Mouse (Mus musculus) urinary bladder, postnatal 25 days (tissue): Measurements from ENCODE around the gene Bicra.

Source experiments
- DNase-seq: peaks from one replicate; pipeline ENCODE4 v3.0.0; 2022; ENCODE audit warnings: low spot score

Bicra gene

DNA sequence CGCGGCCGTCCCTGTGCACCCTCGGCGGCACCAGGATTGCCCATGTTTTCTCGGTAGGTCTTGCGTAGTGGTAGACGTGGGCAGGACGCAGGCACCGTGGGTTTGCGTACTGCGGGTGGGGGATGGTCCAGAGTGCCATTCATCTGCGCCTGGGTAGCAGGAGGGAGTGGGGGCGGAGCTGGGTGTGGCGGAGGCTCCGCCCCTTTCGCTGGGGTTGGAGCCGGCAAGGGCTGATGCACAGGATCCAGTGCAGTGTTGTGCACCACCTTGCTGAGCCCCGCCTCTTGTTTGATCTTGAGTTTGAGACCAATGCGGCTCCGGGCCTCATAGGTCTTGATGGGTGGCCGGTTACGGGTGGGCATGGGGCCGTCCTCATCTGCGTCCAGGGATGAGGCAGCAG is 75.5 kb downstream of the Bicra start:
- no peak for DNase-seq

DNA sequence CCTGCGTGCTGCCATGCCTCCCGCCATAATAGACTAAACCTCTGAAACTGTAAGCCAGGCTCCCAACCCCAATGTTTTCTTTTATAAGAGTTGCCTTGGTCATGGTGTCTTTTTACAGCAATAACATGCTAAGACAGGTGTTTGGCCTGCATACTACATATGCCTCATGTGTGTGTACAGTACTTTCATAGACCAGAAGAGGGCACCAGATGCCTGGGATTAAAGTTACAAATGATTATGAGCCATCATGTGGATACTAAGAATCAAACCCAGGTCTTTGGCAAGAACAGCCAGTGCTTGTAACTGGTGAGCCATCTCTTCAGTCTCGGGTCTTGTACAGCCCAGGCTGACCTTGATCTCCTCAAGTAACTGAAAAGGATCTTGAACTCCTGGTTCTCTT is 78.0 kb downstream of the Bicra start:
- DNase-seq, result no peak

DNA sequence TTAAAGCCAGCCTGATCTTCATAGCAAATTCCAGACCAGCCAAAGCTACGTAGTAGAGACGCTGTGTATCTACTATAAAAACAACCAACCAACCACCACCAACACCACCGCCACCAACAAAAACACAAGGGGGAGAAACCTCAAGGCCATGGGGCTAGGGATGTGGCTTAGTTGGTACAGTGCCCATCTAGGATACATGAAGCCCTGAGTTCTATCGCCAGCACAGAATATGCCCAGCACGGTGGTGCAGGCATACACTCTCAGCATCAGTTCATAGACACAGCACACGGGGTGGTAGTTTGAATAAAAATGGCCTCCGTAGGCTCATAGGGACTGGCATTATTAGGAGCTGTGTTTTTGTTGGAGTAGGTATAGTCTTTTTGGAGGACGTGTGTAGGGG is 79.4 kb downstream of the Bicra start:
- DNase-seq, result no peak

DNA sequence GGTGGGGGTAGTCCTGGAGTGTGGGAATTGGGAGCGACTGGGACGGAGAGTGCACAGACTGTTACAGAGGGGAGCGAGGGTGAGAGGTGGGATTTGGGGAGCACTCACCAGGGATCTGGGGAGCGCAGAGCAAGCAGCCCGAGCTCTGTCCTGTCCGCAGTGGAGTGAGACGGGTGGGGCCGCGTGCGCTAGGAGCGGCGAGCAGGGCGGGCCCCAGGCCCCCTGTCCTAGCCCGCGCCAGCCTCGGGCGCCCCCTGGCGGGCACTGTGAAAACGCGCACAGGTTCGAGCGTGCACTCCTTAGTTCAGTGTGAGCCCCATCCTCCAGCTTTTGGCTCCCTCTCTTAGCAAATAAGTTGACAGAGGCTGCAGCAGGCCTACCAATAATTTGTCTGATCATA is 80.4 kb downstream of the Bicra start, which contains the start of gene Ehd2:
TSS of gene Ehd2 (minus strand) at position 256 of the 400 bp plus-strand sequence.
- peak; percentile 86 for DNase-seq

DNA sequence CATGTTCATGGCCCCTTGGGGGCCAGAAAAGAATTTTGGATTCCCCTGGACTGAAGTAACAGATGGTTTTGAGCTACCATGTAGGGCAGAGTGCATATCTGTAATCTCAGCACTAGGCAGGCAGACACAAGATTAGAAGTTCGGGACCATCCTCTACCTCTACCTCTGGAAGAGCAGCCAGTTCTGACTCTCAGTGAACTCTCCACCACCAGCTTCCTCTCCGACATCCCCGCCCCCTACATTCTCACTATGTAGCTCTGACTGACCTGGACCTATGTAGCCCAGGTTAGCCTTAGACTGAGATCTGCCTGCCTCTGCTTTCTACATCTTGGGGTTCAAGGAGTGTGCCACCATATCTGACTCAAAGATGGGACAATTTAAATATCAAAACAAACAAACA is 81.2 kb downstream of the Bicra start:
- DNase-seq, result no peak

DNA sequence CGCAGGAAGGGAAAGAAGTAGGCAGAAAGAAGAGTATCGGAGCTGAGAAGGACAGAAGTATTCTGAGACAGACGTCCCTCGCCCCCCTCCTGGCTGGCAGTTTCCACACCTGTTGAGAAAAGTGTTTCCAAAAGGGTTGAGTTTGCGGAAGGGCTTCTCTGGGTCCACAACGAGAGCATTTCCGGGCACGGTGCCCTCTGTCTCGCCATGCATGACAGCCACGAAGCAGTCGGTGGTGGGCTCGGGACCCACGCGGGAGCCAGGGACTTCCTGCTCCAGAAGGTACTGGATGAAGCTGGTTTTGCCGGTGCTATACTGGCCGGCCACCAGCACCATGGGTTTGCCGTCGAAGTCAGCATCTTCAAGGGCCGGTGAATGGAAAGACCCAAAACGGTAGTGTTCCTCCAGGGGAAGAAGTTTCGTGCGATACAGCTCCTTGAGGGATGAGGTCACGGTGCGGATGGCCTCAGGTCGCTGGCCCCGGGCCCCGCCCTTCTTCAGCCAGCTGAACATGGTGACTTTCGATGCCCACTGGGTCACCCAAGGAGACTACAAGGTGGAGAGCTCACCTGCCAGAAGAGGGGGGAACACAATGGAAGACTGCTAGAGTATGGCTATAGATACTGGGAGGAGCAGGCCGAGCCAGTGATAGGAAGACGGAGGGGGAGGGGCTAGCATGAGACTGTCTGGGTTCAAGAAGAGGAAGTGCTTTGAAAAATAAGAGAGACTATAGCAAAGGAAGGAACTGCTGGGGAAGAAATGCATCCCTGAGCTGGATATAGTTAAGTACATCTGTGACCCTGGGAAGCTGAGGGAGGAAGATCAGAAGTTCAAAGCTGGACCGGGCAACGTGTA is 83.7 kb downstream of the Bicra start:
- DNase-seq, result no peak

DNA sequence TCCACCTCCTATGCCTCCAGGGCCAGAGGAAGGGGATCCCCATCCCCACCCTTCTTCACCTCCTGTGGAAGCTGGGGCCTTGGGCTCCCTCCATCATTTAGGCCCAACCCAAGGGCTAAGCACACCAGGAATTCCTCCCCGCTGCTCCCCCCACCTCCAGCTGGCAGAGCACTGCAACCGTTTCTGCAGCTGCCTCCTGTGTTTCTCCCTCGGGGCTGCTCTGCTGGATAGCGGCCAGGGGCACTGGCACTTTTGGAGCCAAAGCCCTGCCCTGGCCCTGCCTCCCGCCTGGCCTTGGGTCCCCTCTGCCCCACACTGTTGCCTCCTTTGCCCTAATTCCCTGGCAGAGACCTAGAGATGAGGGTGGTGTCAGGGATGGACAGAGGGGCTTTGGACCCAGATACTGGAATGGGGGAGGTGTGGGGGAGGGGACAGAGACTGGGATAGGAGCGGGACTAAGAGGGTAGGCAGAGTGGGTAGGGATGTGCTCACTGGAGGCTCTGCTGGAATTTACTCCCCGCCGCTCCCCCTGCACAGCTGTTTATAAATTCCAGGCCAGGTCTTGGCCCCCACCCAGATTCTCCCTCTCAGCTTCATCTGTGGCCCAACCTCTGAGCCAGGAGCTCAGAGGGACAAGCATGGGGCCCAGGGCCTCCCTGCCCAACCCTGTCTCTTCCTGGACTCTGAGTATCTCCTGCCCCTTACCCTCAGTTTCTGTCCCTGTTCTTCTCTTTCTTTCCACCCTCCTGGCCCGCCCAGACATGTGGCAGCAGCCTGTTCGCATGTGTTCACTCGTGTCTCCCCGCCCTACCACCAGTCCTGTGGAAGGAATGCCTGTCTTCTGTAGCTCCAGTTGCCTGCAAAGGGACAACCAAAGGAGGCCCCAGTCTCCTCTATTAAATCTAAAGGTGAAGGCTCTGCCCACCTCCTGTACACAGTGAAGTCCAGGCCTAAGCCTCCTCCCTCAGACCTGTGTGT is 85.1 kb downstream of the Bicra start:
- DNase-seq, result peak; percentile 75

DNA sequence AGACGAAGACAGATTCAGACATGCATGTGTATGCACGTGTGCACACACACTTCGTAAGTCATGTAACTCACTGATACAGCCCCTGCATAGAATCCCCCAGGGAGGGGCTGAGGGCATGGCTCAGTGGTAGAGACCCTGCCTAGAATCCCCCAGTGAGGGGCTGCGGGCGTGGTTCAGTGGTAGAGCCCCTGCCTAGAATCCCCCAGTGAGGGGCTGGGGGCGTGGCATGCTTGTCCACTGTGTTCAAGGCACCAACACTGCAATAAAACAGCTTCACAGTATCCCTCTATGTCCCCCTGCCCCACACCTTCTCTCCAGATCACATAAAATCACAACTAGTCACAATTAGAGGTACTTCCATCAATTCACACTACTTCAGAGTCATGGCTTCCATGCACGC is 85.9 kb downstream of the Bicra start:
- no peak for DNase-seq

DNA sequence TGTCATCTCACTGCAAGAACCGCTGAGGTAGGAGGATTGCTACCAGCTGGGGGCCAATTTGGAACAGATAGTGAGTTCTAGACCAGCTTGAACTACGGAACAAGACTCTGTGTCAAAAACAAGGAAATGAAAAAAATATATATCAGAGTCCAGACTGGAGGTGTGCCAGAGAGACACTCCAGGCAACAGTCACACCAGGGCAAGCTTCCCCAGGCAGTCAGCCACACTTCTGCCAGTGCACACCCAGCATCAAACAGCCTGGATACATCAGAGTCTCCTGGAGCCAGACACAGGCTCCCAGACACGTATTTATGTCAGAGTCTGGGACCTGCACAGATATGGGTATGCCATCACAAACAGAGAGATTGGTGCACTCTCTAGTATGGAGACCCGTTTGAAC is 86.5 kb downstream of the Bicra start:
- no peak for DNase-seq

DNA sequence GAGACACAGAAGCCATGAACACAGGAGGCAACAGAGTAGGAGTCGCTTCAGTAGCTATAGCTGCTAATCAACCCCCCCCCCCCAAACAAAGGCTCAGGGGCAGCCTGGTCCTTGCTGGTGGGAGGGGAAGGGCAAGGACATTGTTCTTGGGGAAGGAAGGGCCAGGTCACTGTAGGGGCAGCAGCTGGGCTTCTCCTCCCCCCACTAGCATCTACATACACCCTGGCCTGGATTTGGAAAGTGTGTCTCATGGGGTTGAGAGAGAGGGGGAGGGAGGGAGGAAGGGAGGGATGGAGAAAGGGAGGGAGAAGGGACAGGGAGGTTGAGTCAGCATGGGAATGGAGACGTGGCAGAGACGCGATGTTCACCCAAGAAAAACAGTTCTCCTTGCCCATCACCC is 87.0 kb downstream of the Bicra start:
- no peak for DNase-seq

DNA sequence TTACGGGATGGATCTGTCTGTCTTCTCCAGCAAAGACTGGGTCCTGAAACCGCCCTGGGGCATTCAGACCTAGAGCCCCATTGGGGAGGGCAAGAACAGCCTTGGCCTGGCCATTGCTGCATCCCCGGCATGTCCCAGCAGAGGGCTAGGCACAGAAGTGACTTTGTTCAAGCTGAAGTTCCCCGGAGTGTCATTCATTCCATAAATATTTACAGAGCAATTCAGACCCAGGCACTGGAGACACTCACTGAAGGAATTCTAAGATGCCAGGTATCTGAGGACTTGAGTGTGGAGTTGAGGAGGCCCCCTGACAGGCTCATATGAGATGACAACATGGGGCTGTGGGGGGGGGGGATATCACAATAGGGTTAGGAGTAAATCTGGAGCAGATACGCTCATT is 91.6 kb downstream of the Bicra start:
- no peak for DNase-seq

DNA sequence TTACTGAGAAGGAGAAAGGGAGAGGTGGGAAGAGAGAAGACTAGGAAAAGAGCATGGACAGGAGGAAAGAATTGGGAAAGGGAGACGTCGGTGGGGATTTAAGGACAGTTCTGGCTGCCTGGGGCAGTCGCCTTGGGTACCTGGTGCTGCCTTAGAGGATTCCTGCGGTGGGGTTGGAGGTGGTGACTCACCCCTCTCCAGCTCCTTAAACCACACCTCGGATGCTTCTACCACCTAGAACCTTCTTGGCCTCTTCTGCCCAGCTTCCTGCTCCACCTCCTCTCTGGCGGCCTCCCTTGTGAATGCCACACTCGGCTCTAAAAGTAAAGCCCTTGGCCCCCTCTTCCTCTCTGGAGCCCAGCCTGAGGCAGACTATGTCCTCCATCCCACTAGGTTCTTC is 92.2 kb downstream of the Bicra start:
- DNase-seq, result no peak

DNA sequence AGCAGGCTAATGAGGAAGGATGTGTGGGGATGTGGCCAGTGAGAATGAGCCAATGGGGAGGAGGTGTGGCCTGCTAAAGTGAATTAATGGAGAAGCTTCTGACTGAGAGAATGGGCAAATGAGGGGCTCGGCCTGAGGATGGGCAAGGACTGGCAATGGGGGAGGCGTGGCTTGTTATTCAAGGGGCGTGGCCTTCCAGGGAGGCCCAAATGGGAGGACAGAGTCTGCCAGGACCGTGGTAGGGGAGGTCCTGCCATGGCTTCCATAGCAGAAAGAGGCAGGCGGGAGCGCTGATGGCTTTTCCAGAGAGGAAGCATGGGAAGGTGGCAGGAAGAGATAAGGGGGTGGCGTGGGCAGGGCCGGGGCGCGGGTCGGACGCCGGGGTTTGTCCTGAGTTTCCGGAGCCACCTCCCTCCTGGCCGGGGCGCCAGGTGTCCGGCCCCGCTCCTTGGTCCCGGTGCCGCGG is 92.7 kb downstream of the Bicra start:
- no peak for DNase-seq

DNA sequence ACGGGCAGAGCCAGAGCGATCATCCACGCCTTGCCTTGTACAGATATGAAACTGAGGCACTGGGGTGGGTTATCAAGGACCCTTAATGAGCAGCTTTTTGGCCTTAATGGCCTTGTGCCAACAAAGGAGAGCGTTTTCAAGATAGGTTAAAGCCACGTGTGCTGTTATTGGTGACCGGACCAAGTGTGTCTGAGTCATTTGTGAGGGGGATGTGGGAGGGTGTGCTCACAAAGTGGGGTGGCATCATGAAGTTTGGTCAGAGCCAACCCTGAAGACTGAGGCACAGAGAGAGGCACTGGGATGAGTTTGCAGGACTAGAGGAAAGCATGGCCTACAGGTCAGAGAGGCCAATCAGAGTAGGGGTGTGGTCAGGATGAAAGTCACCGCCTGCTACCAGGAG is 93.3 kb downstream of the Bicra start:
- no peak for DNase-seq

DNA sequence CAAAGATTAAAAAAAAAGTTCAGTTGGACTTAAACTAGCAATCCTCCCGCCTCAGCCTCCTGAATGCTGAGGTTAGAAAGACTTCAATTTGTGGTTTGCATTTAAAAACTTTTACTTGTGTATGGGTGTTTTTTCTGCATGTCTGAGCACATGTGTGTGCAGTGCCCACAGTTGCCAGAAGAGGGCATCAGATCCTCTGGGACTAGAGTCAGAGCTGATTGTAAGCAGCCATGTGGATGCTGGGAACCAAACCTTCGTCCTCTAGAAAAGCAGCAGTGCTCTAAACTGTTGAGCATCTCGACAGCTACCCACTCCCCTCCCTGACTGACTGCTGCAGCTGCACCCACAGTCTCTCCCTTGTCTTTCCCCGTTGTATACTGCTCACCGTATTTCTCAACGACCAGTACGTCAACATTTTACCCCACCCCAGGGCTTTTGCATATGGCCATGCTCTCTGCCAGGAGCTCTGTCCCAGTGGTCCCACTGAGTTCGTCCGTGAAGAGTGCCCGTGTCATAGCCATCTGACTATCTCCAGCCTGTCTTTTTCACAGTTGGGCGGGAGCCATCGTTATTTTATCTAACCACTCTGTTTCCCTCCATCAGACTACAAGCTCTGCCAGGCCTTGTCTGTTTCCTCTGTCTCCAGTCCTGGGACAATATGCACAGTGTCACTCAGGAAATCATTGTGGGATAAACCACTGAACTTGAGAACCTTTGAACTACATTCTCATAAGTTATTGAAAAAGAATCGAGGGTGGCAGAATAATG is 94.2 kb downstream of the Bicra start:
- no peak for DNase-seq

DNA sequence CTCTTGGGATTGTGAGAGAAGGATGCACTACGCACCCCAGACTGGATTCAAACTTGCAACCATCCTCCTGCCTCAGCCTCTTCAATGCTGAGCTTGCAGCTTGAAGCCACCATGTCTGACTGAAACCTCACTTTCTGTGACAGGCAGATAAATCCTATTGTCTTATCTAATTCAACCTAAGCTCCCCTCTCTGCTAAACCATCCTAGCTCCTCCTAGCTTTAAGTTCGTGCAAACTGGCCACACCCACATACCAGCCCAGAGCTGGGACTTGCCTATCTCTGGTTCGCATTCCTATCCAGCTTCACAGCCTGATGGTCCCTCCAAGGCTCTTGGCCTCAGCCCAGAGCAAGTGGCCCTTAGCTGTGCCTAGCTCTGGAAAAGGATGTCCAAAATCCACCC is 95.3 kb downstream of the Bicra start:
- DNase-seq, result no peak

DNA sequence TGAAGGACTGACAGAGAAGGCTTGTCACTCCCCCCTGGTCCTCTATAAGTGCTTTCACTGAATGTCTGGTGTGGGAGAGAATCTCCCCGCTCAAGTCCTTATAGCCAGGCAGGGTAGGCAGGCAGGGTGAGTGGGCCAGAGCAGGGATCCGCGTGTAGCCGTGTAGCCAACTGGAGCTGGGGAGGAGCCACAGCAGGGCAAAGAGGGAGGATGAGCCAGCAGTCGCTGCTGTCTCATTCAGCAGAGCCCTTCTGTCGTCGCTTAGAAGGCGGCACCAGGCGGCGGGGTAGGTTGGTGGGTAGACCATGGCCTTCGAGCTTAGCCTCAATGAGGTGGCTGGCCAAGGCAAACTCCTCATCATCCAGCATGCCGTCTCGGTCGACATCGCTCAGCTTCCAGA is 97.7 kb downstream of the Bicra start:
- DNase-seq, result no peak

DNA sequence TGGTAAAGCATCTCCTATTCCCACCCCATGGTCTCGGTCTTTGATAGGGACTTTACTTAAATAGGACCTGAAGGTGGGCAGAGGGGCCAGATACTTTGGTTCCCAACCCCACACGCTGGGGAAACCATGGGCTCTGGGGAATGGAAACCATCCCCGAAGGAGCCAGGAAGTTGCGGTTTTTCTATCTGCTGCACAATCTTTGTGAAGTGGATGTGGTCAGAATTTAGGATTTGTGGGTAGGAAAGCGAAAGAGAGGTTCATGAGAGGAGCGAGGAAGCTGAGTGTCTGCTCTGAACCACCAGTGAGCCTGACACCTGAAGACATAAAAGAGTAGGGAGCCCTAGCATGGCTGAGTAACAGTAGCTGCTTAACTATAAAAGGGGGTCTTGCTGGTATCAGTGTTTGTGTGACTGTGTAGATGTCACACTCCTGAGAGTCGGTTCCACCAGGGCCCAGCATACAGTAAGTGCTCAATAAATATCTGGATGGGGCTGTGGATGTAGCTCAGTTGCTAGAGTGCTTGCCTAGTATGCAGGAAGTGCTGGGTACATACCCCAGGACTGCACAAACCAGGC is 98.4 kb downstream of the Bicra start:
- no peak for DNase-seq

DNA sequence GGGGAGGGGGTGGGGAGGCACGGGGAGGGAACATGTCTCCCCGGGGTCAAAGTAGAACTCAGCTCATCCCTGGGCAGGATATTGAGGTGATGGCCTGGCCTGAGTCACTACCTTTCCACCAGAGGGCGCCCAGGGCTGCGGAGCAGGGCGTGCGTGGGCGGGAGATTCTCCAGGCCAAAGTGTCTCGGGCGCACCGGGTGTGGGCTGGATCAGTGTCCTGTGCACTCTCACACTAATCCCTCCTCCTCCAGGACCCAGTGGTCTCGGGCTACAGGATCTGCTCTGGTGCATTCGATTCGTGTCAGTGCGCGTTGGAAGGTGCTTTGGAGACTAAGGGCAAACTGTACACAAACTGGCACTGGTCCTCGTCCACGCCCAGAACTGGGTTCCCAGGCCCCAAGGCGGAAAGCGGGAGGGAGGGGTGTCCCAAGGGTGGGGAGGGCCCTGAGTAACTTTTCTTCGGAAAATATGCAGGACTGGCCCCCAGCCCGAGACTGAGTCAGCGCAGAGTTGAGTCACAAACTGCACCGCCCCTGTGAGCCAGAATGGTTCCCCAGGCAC is 99.3 kb downstream of the Bicra start:
- peak; percentile 90 for DNase-seq

DNA sequence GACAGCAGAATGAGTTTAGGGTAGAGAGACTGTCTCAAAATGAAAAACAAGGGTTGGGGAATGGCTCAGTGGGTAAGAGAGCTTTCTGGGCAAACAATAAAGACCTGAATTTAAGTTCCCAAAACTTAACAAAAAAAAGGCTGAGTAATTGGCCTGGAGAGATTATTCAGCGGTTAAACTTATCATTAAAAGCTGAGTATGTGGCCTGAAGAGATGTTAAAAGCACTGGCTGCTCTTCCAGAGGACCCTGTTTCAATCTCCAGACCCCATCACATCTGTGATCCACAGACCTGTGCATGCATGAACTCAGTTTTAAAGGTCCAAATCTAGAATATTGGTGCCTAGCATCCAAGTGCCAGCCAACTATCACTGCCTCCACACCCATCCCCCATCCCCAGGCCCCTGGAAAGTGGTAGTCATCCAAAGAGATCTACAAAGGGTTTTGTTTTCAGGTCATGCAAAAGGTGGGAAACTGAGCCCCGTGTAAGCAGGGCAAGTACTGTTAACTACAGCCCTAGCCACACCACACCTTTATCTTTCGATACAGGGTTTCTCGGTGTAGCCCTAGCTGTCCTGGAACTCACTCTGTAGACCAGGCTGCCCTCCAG is 100.0 kb downstream of the Bicra start:
- no peak for DNase-seq
